Mouse (Mus musculus) limb, embryonic 13.5 days (tissue): ENCODE data around the gene Padi3. TPM values are rescaled to one million over a fixed set of nuclear protein-coding genes. Genes with fewer than 3 reads are reported as not detected.
A peak's percentile ranks its signal among the peaks of the same experiment; 100 is the strongest.

ENCODE experiments used
- ATAC-seq: fragments of 200-750 bp; cut with Nextera tagmentation; 2 replicates; pipeline ENCODE4 v1.8.0; 2017; ENCODE audit warnings: low read depth, moderate number of reproducible peaks, moderate TSS enrichment; ENCODE audit not compliant: low FRiP score
- H3K27ac ChIP-seq: fragments of 300-500 bp; sonication (generic); 2 replicates; pipeline ENCODE4 v1.5.1; 2015; ENCODE audit warnings: inconsistent platforms, mild to moderate bottlenecking, moderate library complexity
- H3K27me3 ChIP-seq: fragments of 300-500 bp; sonication (generic); 2 replicates; pipeline ENCODE4 v1.6.1; 2015; ENCODE audit warnings: mild to moderate bottlenecking, inconsistent platforms
- H3K36me3 ChIP-seq: fragments of 300-500 bp; sonication (generic); 2 replicates; pipeline ENCODE4 v1.6.1; 2015; ENCODE audit warnings: inconsistent platforms, mild to moderate bottlenecking, moderate library complexity
- H3K4me1 ChIP-seq: fragments of 300-500 bp; sonication (generic); 2 replicates; pipeline ENCODE4 v1.6.1; 2015; ENCODE audit warnings: inconsistent platforms
- H3K4me2 ChIP-seq: fragments of 300-500 bp; sonication (generic); replicated peaks from 2 replicates; pipeline ENCODE4 v1.6.1; 2015; ENCODE audit warnings: inconsistent platforms, mild to moderate bottlenecking, moderate library complexity
- H3K4me3 ChIP-seq: fragments of 300-500 bp; sonication (generic); 2 replicates; pipeline ENCODE4 v1.5.1; 2015; ENCODE audit warnings: moderate library complexity, mild to moderate bottlenecking, inconsistent platforms
- H3K9ac ChIP-seq: fragments of 300-500 bp; sonication (generic); 2 replicates; pipeline ENCODE4 v1.6.1; 2015; ENCODE audit warnings: mild to moderate bottlenecking, inconsistent platforms
- H3K9me3 ChIP-seq: fragments of 300-500 bp; sonication (generic); 2 replicates; pipeline ENCODE4 v1.6.1; 2016; ENCODE audit warnings: inconsistent platforms
- WGBS: fragments of 180-500 bp; shearing (Covaris S2); methylation state at CpG from one replicate; pipeline ENCODE4 v1.1.7; 2015; 5-methylcytosine and 5-hydroxymethylcytosine counted together
- polyA plus RNA-seq: library from polyadenylated mRNA; unstranded; fragments of >200 nt; fragmentation: Nextera tagmentation; extraction: Ambion mirVana; gene quantifications from 2 replicates; pipeline ENCODE4 v1.2.1, GENCODE M21; 2015

The Padi3 gene
- polyA plus RNA-seq, 1 experiment from 2014 or later = 0.28 TPM

- Histone ChIP-seq H3K36me3 (no peaks in the 10 kb centered on the region), H3K9ac (no peak overlapping the region), H3K4me1 (peaks cover 6% of the 10 kb centered on the region; the same call in 1 of the 2 replicates), H3K9me3 (no peaks in the 10 kb centered on the region), H3K4me2 (no peak overlapping the region), H3K27ac (no peak overlapping the region), H3K4me3 (no peak overlapping the region), H3K27me3 (no peaks in the 10 kb centered on the region)
- ATAC-seq = no peak
- 86% methylated on average over 4 of the region's 4 CpGs for WGBS
Measured at GRCm38 (mm10) chr4:140789983-140790382, 20.5 kb downstream of the Padi3 start.

GRCm38 (mm10) chr4:140788983-140789382 is 21.5 kb downstream of the Padi3 start:
- H3K4me3 ChIP-seq = no peak overlapping the region
- H3K9me3 ChIP-seq = no peaks in the 10 kb centered on the region
- WGBS = 42% methylated on average over 6 of the region's 6 CpGs
- no peak overlapping the region for H3K27ac ChIP-seq
- H3K36me3 ChIP-seq = no peaks in the 10 kb centered on the region
- H3K4me1 ChIP-seq = peaks cover 6% of the 10 kb centered on the region; the same call in 1 of the 2 replicates
- no peak overlapping the region for H3K4me2 ChIP-seq
- no peaks in the 10 kb centered on the region for H3K27me3 ChIP-seq
- ATAC-seq = no peak
- H3K9ac ChIP-seq = no peak overlapping the region

- no peak overlapping the region for H3K27ac ChIP-seq
- 77% methylated on average over 6 of the region's 6 CpGs for WGBS
- no peaks in the 10 kb centered on the region for H3K36me3 ChIP-seq
- no peak overlapping the region for H3K4me3 ChIP-seq
- H3K9me3 ChIP-seq = no peaks in the 10 kb centered on the region
- H3K9ac ChIP-seq = no peak overlapping the region
- ATAC-seq = no peak
- H3K4me1 ChIP-seq = peaks cover 6% of the 10 kb centered on the region; the same call in 1 of the 2 replicates
- H3K4me2 ChIP-seq = no peak overlapping the region
- no peaks in the 10 kb centered on the region for H3K27me3 ChIP-seq
Measured at GRCm38 (mm10) chr4:140788264-140788663, 22.2 kb downstream of the Padi3 start.

GRCm38 (mm10) chr4:140787414-140787813 is 23.0 kb downstream of the Padi3 start:
- ATAC-seq = no peak
- WGBS = 67% methylated on average over 3 of the region's 4 CpGs
- Histone ChIP-seq H3K36me3 (no peaks in the 10 kb centered on the region), H3K27ac (no peak overlapping the region), H3K27me3 (no peaks in the 10 kb centered on the region), H3K4me1 (peaks cover 6% of the 10 kb centered on the region; the same call in 1 of the 2 replicates), H3K9me3 (no peaks in the 10 kb centered on the region), H3K4me2 (no peak overlapping the region), H3K9ac (no peak overlapping the region), H3K4me3 (no peak overlapping the region)

GRCm38 (mm10) chr4:140785217-140785616 is 25.2 kb downstream of the Padi3 start:
- Histone ChIP-seq H3K4me1 (peaks cover 5% of the 10 kb centered on the region; the same call in 1 of the 2 replicates), H3K9ac (no peak overlapping the region), H3K4me2 (no peak overlapping the region), H3K4me3 (no peak overlapping the region), H3K27me3 (no peaks in the 10 kb centered on the region), H3K27ac (no peak overlapping the region), H3K36me3 (no peaks in the 10 kb centered on the region), H3K9me3 (0 out of 2 replicates have a peak, but pooled peaks cover 2% of the 10 kb centered on the region)
- WGBS = 79% methylated on average over 5 of the region's 5 CpGs
- no peak for ATAC-seq

- H3K4me3 ChIP-seq = no peak overlapping the region
- H3K36me3 ChIP-seq = no peaks in the 10 kb centered on the region
- no peak overlapping the region for H3K4me2 ChIP-seq
- H3K27ac ChIP-seq = no peak overlapping the region
- no peaks in the 10 kb centered on the region for H3K4me1 ChIP-seq
- H3K9me3 ChIP-seq = 0 out of 2 replicates have a peak, but pooled peaks cover 2% of the 10 kb centered on the region
- H3K27me3 ChIP-seq = no peaks in the 10 kb centered on the region
- WGBS = 93% methylated on average over 9 of the region's 9 CpGs
- no peak overlapping the region for H3K9ac ChIP-seq
- ATAC-seq = no peak
Measured at GRCm38 (mm10) chr4:140784292-140784945, 26.0 kb downstream of the Padi3 start.

- Histone ChIP-seq H3K4me2 (no peak overlapping the region), H3K27me3 (no peaks in the 10 kb centered on the region), H3K9me3 (0 out of 2 replicates have a peak, but pooled peaks cover 2% of the 10 kb centered on the region), H3K9ac (no peak overlapping the region), H3K4me1 (no peaks in the 10 kb centered on the region), H3K4me3 (no peak overlapping the region), H3K27ac (no peak overlapping the region), H3K36me3 (no peaks in the 10 kb centered on the region)
- ATAC-seq = no peak
- 87% methylated on average over 9 of the region's 9 CpGs for WGBS
Measured at GRCm38 (mm10) chr4:140782821-140783220, 27.6 kb downstream of the Padi3 start.

GRCm38 (mm10) chr4:140780507-140780906 is 29.9 kb downstream of the Padi3 start:
- no peak overlapping the region for H3K9ac ChIP-seq
- H3K4me1 ChIP-seq = no peaks in the 10 kb centered on the region
- H3K36me3 ChIP-seq = no peaks in the 10 kb centered on the region
- WGBS = 76% methylated on average over 14 of the region's 14 CpGs
- 0 out of 2 replicates have a peak, but pooled peaks cover 2% of the 10 kb centered on the region for H3K9me3 ChIP-seq
- no peak overlapping the region for H3K4me2 ChIP-seq
- ATAC-seq = 0 out of 2 replicates have a peak, but pooled peaks have one; percentile 24
- no peak overlapping the region for H3K4me3 ChIP-seq
- H3K27me3 ChIP-seq = no peaks in the 10 kb centered on the region
- H3K27ac ChIP-seq = no peak overlapping the region

- Histone ChIP-seq H3K4me1 (no peaks in the 10 kb centered on the region), H3K4me3 (no peak overlapping the region), H3K36me3 (no peaks in the 10 kb centered on the region), H3K4me2 (no peak overlapping the region), H3K9me3 (0 out of 2 replicates have a peak, but pooled peaks cover 2% of the 10 kb centered on the region), H3K27me3 (no peaks in the 10 kb centered on the region), H3K9ac (no peak overlapping the region), H3K27ac (no peak overlapping the region)
- WGBS = 55% methylated on average over 19 of the region's 19 CpGs
- peak; percentile 42 for ATAC-seq
Measured at GRCm38 (mm10) chr4:140779803-140780397, 30.5 kb downstream of the Padi3 start.

- H3K4me2 ChIP-seq = no peak overlapping the region
- no peaks in the 10 kb centered on the region for H3K27me3 ChIP-seq
- WGBS = 70% methylated on average over 13 of the region's 13 CpGs
- H3K9me3 ChIP-seq = 0 out of 2 replicates have a peak, but pooled peaks cover 2% of the 10 kb centered on the region
- no peak overlapping the region for H3K4me3 ChIP-seq
- no peaks in the 10 kb centered on the region for H3K36me3 ChIP-seq
- 0 out of 2 replicates have a peak, but pooled peaks cover 2% of the 10 kb centered on the region for H3K4me1 ChIP-seq
- ATAC-seq = no peak
- no peak overlapping the region for H3K9ac ChIP-seq
- H3K27ac ChIP-seq = no peak overlapping the region
Measured at GRCm38 (mm10) chr4:140776623-140777022, 33.8 kb downstream of the Padi3 start.

GRCm38 (mm10) chr4:140775876-140776275 is 34.6 kb downstream of the Padi3 start:
- Histone ChIP-seq H3K4me2 (no peak overlapping the region), H3K9ac (no peak overlapping the region), H3K4me1 (0 out of 2 replicates have a peak, but pooled peaks cover 2% of the 10 kb centered on the region), H3K27me3 (no peaks in the 10 kb centered on the region), H3K27ac (no peak overlapping the region), H3K4me3 (no peak overlapping the region), H3K9me3 (0 out of 2 replicates have a peak, but pooled peaks cover 2% of the 10 kb centered on the region), H3K36me3 (no peaks in the 10 kb centered on the region)
- 84% methylated on average over 10 of the region's 10 CpGs for WGBS
- ATAC-seq = no peak

- Histone ChIP-seq H3K27me3 (no peaks in the 10 kb centered on the region), H3K27ac (no peak overlapping the region), H3K4me3 (no peak overlapping the region), H3K36me3 (no peaks in the 10 kb centered on the region), H3K9me3 (no peaks in the 10 kb centered on the region), H3K4me2 (no peak overlapping the region), H3K4me1 (0 out of 2 replicates have a peak, but pooled peaks cover 2% of the 10 kb centered on the region), H3K9ac (no peak overlapping the region)
- 81% methylated on average over 9 of the region's 9 CpGs for WGBS
- no peak for ATAC-seq
Measured at GRCm38 (mm10) chr4:140774893-140775292, 35.6 kb downstream of the Padi3 start.
